Comparison of ENCODE assay signal across 14 mouse cellular contexts in the genomic region with DNA sequence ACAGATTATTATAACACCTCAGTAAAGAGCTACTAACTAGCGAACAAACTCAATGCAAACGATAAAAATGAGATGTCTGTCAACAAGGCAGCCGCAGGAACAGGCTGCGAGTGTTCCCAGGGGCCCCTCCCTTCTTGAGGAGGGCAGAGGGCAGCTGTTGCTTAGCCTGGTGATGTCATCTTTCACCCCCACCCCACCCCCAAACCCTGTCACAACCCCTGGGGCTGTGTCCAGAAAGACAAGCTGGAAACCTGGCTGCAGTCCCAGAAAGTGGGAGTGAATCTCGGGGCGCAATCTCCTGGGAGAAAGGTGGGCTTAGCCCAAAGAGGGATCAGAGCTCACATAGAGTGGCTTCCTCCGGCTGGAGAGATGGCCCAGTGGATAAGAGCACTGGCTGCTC. TPM values are rescaled to one million over a fixed set of nuclear protein-coding genes. Genes with fewer than 3 reads are reported as not detected.
DNase-seq lines count a peak whose midpoint lies in the region; ATAC-seq and TF ChIP-seq lines count a peak whose summit lies in the region.
"Had no signal": no experiment of that assay in that cellular context is flagged by ENCODE, and none has a peak within 500 bp of the region (broad histone marks: within the 10 kb centered on the region; RNA-seq: fewer than 3 reads in every experiment).

No protein-coding gene starts in this region.

- H3K4me3 ChIP-seq in heart, embryonic 10.5 days, result no peak overlapping the region
- no peak overlapping the region for H3K4me3 ChIP-seq in lung, postnatal 0 days (ENCODE audit: low read depth, low read length)
- H3K4me3 ChIP-seq: embryonic facial prominence, embryonic 12.5 days; limb, embryonic 12.5 days had no signal

- no peak for TF ChIP-seq CTCF in lung, postnatal 0 days (IDR thresholded peaks at IDR 0.05)

- TF ChIP-seq EP300 in lung, postnatal 0 days (IDR thresholded peaks at IDR 0.05), result no peak

- 0 out of 2 replicates have a peak, but pooled peaks cover 3% of the 10 kb centered on the region for H3K36me3 ChIP-seq in heart, embryonic 10.5 days
- H3K36me3 ChIP-seq in lung, postnatal 0 days (ENCODE audit: insufficient read depth, low read length), result no peaks in the 10 kb centered on the region
- H3K36me3 ChIP-seq: embryonic facial prominence, embryonic 12.5 days had no signal

- no peak overlapping the region for H3K9ac ChIP-seq in lung, postnatal 0 days (replicated peaks; ENCODE audit: low read depth)
- H3K9ac ChIP-seq: embryonic facial prominence, embryonic 12.5 days; limb, embryonic 12.5 days had no signal

- no peak overlapping the region for H3K4me2 ChIP-seq in lung, postnatal 0 days (replicated peaks; ENCODE audit: low read depth, low read length)
- H3K4me2 ChIP-seq: embryonic facial prominence, embryonic 12.5 days; limb, embryonic 12.5 days; midbrain, embryonic 11.5 days had no signal

- DNase-seq in heart, adult 18-20 months, result peak; percentile 51 to 59
- no peak for DNase-seq in heart, embryonic 10.5 days (ENCODE audit: low spot score)
- peak; percentile 19 for DNase-seq in urinary bladder, postnatal 14 days (ENCODE audit: low spot score)
- no peak for DNase-seq in urinary bladder, postnatal 10 days (ENCODE audit: low spot score)
- DNase-seq in lung, postnatal 0 days (ENCODE audit: low spot score), result peak; percentile 72
- no peak for DNase-seq in layer of hippocampus, postnatal 10 days (ENCODE audit: low spot score in 2 of 2)
- DNase-seq: cerebellum, adult 11-12 months had no signal

- H3K27me3 ChIP-seq in heart, embryonic 10.5 days (ENCODE audit: insufficient read depth, poor library complexity, severe bottlenecking), result no peaks in the 10 kb centered on the region
- H3K27me3 ChIP-seq in lung, postnatal 0 days (replicated peaks; ENCODE audit: insufficient read depth, low read length), result no peaks in the 10 kb centered on the region
- H3K27me3 ChIP-seq: embryonic facial prominence, embryonic 12.5 days; limb, embryonic 12.5 days had no signal

- no peak overlapping the region for H3K27ac ChIP-seq in heart, embryonic 10.5 days
- H3K27ac ChIP-seq in lung, postnatal 0 days (ENCODE audit: low read length), result no peak overlapping the region
- H3K27ac ChIP-seq: embryonic facial prominence, embryonic 12.5 days; limb, embryonic 12.5 days had no signal

- peak; percentile 86 for ATAC-seq in lung, postnatal 0 days
- ATAC-seq in monocyte, adult 5-6 weeks (replicated peaks; ENCODE audit: insufficient number of reproducible peaks, low FRiP score, low TSS enrichment, poor library complexity, severe bottlenecking), result no peak
- ATAC-seq: activated CD4-positive, CD25-positive, alpha-beta regulatory T cell, adult 4 months; hindbrain, embryonic 16.5 days had no signal

- 46% methylated on average over 7 of the region's 7 CpGs for WGBS in heart, embryonic 10.5 days
- WGBS in lung, postnatal 0 days, result 22% methylated on average over 7 of the region's 7 CpGs

- peaks cover 9% of the 10 kb centered on the region for H3K4me1 ChIP-seq in heart, embryonic 10.5 days
- H3K4me1 ChIP-seq in lung, postnatal 0 days (ENCODE audit: insufficient read depth, low read depth, low read length), result no peaks in the 10 kb centered on the region
- H3K4me1 ChIP-seq: embryonic facial prominence, embryonic 12.5 days had no signal

- H3K9me3 ChIP-seq in heart, embryonic 10.5 days, result no peaks in the 10 kb centered on the region
- H3K9me3 ChIP-seq in lung, postnatal 0 days (ENCODE audit: low read length), result no peaks in the 10 kb centered on the region
- H3K9me3 ChIP-seq: embryonic facial prominence, embryonic 12.5 days; limb, embryonic 12.5 days had no signal

RNA-seq across cellular contexts. Expression of a gene that starts 1.2 kb away (rescaled TPM):
- not detected for total RNA-seq in heart, adult 18-20 months (2021)
- polyA plus RNA-seq in heart, embryonic 10.5 days (2016; fragmentation: Nextera tagmentation; extraction: Ambion mirVana), result 0.15 TPM in 1 of 2 replicates, not detected in the other
- not detected in 2 replicates for polyA plus RNA-seq in lung, postnatal 0 days (2015; fragmentation: Nextera tagmentation; extraction: Ambion mirVana)
- total RNA-seq in layer of hippocampus, postnatal 10 days (2021), result not detected
- total RNA-seq in monocyte, adult 5-6 weeks (2017), result not detected in 3 replicates
- total RNA-seq: layer of hippocampus, adult 8-10 months had no signal
- polyA plus RNA-seq: embryonic facial prominence, embryonic 12.5 days; limb, embryonic 12.5 days had no signal

RNA-seq across cellular contexts. Expression of a gene that starts 21.3 kb away (rescaled TPM):
- total RNA-seq in heart, adult 18-20 months (2021), result 100 to 1,000 TPM; 261 to 408 TPM
- 620 and 1,082 TPM in 2 replicates for polyA plus RNA-seq in heart, embryonic 10.5 days (2016; fragmentation: Nextera tagmentation; extraction: Ambion mirVana)
- polyA plus RNA-seq in lung, postnatal 0 days (2015; fragmentation: Nextera tagmentation; extraction: Ambion mirVana), result 271 and 357 TPM in 2 replicates
- total RNA-seq in layer of hippocampus, postnatal 10 days (2021), result 1,000 to 10,000 TPM; 1,024 to 1,059 TPM
- total RNA-seq in monocyte, adult 5-6 weeks (2017), result 735 to 877 TPM (median 802 TPM) in 3 replicates

RNA-seq across cellular contexts. Expression of a gene that starts 56.6 kb away (rescaled TPM):
- total RNA-seq in heart, adult 18-20 months (2021), result 10 to 100 TPM; 31.0 to 32.1 TPM
- 15.4 and 21.6 TPM in 2 replicates for polyA plus RNA-seq in heart, embryonic 10.5 days (2016; fragmentation: Nextera tagmentation; extraction: Ambion mirVana)
- 12.5 and 15.6 TPM in 2 replicates for polyA plus RNA-seq in lung, postnatal 0 days (2015; fragmentation: Nextera tagmentation; extraction: Ambion mirVana)
- total RNA-seq in layer of hippocampus, postnatal 10 days (2021), result 10 to 100 TPM; 36.3 to 40.5 TPM
- 42.6 to 73.3 TPM (median 57.7 TPM) in 3 replicates for total RNA-seq in monocyte, adult 5-6 weeks (2017)

Comparison
In these comparisons a context has a peak if more than half of its experiments do, and no peak if none do; other contexts are left out.
1. DNase-seq: peak in heart, adult 18-20 months (2 of 2), urinary bladder, postnatal 14 days (single experiment) and lung, postnatal 0 days (single experiment); none in heart, embryonic 10.5 days (single experiment), urinary bladder, postnatal 10 days (single experiment) and layer of hippocampus, postnatal 10 days (0 of 2).